Mouse (Mus musculus) lung, postnatal 0 days (tissue): Measurements from ENCODE around the gene Iqce. TPM values are rescaled to one million over a fixed set of nuclear protein-coding genes. Genes with fewer than 3 reads are reported as not detected.

Experiments
- ATAC-seq: fragments of 200-750 bp; cut with Nextera tagmentation; 2 replicates; pipeline ENCODE4 v1.8.0; 2017; ENCODE audit warnings: moderate library complexity
- DNase-seq: peaks from one replicate; pipeline ENCODE4 v3.0.0-alpha.2; 2016; ENCODE audit warnings: low spot score
- H3K27ac ChIP-seq: fragments of 300-500 bp; sonication (generic); 2 replicates; pipeline ENCODE4 v1.5.1; 2014; ENCODE audit warnings: antibody characterized with exemption, mild to moderate bottlenecking, low read length, mixed read lengths
- H3K27me3 ChIP-seq: fragments of 300-500 bp; sonication (generic); replicated peaks from 2 replicates; pipeline ENCODE4 v1.6.1; 2014; ENCODE audit warnings: low read length, mixed read lengths; ENCODE audit not compliant: insufficient read depth
- H3K36me3 ChIP-seq: fragments of 300-500 bp; sonication (generic); 2 replicates; pipeline ENCODE4 v1.6.1; 2014; ENCODE audit warnings: low read length, mixed read lengths; ENCODE audit not compliant: insufficient read depth
- H3K4me1 ChIP-seq: fragments of 300-500 bp; sonication (generic); 2 replicates; pipeline ENCODE4 v1.6.1; 2014; ENCODE audit warnings: antibody characterized with exemption, low read depth, low read length, mixed read lengths; ENCODE audit not compliant: insufficient read depth
- H3K4me2 ChIP-seq: fragments of 300-500 bp; sonication (generic); replicated peaks from 2 replicates; pipeline ENCODE4 v1.6.1; 2014; ENCODE audit warnings: low read depth, mild to moderate bottlenecking, low read length, moderate library complexity, mixed read lengths
- H3K4me3 ChIP-seq: fragments of 300-500 bp; sonication (generic); 2 replicates; pipeline ENCODE4 v1.5.1; 2014; ENCODE audit warnings: low read depth, low read length
- H3K9ac ChIP-seq: fragments of 300-500 bp; sonication (generic); replicated peaks from 2 replicates; pipeline ENCODE4 v1.6.1; 2014; ENCODE audit warnings: low read depth, mild to moderate bottlenecking
- H3K9me3 ChIP-seq: fragments of 300-500 bp; sonication (generic); 2 replicates; pipeline ENCODE4 v1.6.1; 2016; ENCODE audit warnings: low read length, mixed read lengths
- CTCF ChIP-seq: IDR thresholded peaks from 2 replicates; pipeline ENCODE4 v1.5.1; 2016; ENCODE audit warnings: antibody characterized with exemption, mild to moderate bottlenecking
- EP300 ChIP-seq: IDR thresholded peaks from 2 replicates; pipeline ENCODE4 v1.6.1; 2016; ENCODE audit warnings: antibody characterized with exemption, mild to moderate bottlenecking, control low read depth
- WGBS: fragments of 180-500 bp; shearing (Covaris S2); extraction: QIAGEN DNeasy Blood & Tissue Kit; methylation state at CpG from one replicate; pipeline ENCODE4 v1.1.7; 2014; 5-methylcytosine and 5-hydroxymethylcytosine counted together
- polyA plus RNA-seq: library from polyadenylated mRNA; unstranded; fragments of >200 nt; fragmentation: Nextera tagmentation; extraction: Ambion mirVana; gene quantifications from 2 replicates; pipeline ENCODE4 v1.2.1, GENCODE M21; 2015

Gene Iqce
- polyA plus RNA-seq, 1 experiment from 2014 or later = 11.0 TPM

DNA sequence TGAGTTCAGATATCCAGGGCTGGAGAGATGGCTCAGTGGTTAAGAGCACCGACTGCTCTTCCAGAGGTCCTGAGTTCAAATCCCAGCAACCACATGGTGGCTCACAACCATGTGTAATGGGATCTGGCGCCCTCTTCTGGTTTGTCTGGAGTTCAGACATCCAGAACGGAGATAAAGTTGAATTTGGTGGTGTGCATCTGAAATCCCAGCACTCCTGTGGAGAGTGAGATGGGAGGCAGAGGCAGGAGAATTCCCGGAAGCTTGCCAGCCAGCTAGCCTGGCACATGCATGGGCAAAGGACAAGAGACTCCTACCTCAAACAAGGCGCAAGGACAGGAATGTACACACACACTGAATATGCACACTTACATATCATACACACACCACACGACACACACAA lies 57.9 kb downstream of the Iqce start:
- Histone ChIP-seq H3K4me1 (peaks cover 35% of the 10 kb centered on the region), H3K27ac (no peak overlapping the region; the same call in 1 of the 2 replicates), H3K4me3 (no peak overlapping the region), H3K36me3 (no peaks in the 10 kb centered on the region; the same call in 1 of the 2 replicates), H3K9me3 (no peaks in the 10 kb centered on the region), H3K27me3 (no peaks in the 10 kb centered on the region), H3K9ac (no peak overlapping the region), H3K4me2 (no peak overlapping the region)
- TF ChIP-seq CTCF (peak; percentile 49), EP300 (no peak)
- DNase-seq (no peak), ATAC-seq (no peak)
- 80% methylated on average over 6 of the region's 6 CpGs for WGBS

DNA sequence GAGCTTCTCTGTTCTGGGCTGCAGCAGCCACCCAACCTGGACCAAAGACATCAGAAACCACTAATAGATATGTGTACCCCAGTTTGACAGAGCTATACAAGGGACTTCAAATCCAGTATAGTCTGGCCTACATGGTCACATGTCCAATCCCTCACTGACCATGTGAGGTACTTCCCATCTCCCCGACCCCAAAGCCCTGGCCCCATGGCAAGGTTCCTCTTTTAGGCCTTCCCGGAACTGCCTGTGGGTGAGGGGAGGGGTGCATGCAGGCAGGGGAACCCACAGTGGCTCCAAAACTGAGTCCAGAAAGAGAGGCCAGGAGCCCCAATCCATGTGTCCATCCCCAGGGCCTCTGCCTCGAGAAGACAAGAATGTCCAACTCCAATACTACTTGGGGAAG lies 60.1 kb downstream of the Iqce start:
- 0 out of 2 replicates have a peak, but pooled peaks have one; percentile 7 for ATAC-seq
- Histone ChIP-seq H3K4me1 (peaks cover 24% of the 10 kb centered on the region), H3K27ac (no peak overlapping the region), H3K4me3 (no peak overlapping the region), H3K27me3 (no peaks in the 10 kb centered on the region), H3K4me2 (no peak overlapping the region), H3K9me3 (no peaks in the 10 kb centered on the region), H3K36me3 (no peaks in the 10 kb centered on the region; the same call in 1 of the 2 replicates), H3K9ac (no peak overlapping the region)
- TF ChIP-seq CTCF = no peak
- TF ChIP-seq EP300 = no peak
- WGBS = 57% methylated on average over 3 of the region's 3 CpGs
- no peak for DNase-seq

DNA sequence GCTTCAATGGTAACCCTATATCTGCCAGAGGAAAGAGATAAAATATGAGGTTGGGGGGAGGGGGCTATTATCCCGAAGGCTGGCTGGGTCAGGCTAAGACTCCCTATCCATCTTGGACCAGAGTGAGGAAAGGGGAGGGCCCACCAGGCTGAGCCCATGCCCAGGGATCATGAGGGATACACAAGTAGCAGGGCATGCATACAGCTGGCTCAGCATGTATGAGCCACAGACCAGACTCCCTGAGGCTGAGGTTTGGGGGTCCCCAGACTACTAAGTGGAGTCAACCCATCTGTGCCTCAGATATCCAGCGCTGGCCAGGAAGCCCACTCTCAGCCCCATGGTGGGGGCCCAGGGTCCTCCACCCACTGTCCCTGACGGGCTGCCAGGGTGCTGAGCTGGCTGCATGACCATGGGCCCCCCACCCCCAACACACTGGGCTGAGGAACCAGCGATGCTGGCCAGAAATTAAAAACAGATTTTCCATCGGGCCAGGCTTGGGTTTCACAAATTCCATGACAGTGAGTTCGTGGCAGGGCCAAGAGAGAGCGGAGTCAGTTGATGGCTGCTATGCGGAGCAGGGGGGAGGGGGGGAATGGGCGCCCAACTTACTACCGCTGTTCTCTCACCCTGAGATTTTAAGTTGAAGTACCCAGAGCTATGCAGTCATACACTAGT lies 60.8 kb downstream of the Iqce start:
- no peaks in the 10 kb centered on the region for H3K9me3 ChIP-seq
- no peaks in the 10 kb centered on the region for H3K27me3 ChIP-seq
- no peak overlapping the region for H3K4me3 ChIP-seq
- ATAC-seq = peak; percentile 16; the same call in 1 of the 2 replicates
- H3K4me2 ChIP-seq = no peak overlapping the region
- H3K36me3 ChIP-seq = no peaks in the 10 kb centered on the region; the same call in 1 of the 2 replicates
- H3K4me1 ChIP-seq = peaks cover 21% of the 10 kb centered on the region
- TF ChIP-seq EP300 (no peak), CTCF (no peak)
- WGBS = 42% methylated on average over 10 of the region's 10 CpGs
- peak; percentile 65 for DNase-seq
- H3K9ac ChIP-seq = no peak overlapping the region
- H3K27ac ChIP-seq = 0 out of 2 replicates have a peak overlapping the region, but pooled peaks have one; percentile 20

DNA sequence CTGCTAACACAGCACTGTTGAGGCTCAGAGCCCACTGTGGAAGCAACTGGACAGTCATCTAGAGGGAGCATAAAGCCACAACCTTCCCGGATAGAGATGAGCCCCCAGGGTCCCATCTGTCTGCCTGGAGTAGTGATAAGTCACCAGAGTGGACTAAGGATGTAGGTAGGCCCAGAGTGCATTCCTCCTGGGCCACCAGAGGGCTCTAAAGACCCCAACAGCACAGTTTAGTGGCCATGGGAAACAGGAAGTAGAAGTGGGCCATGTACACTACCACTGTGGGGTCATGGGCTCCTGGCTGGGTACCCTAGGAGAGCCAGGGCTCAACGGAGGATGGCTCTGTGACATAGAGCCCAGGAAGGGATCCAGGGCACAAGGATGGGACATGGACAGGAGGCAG lies 61.4 kb downstream of the Iqce start:
- no peak overlapping the region for H3K4me3 ChIP-seq
- no peak for ATAC-seq
- no peak for DNase-seq
- H3K9ac ChIP-seq = no peak overlapping the region
- WGBS = 59% methylated on average over 2 of the region's 2 CpGs
- peaks cover 21% of the 10 kb centered on the region for H3K4me1 ChIP-seq
- H3K27me3 ChIP-seq = no peaks in the 10 kb centered on the region
- H3K4me2 ChIP-seq = no peak overlapping the region
- H3K27ac ChIP-seq = 0 out of 2 replicates have a peak overlapping the region, but pooled peaks have one; percentile 20
- TF ChIP-seq CTCF (peak; percentile 57), EP300 (no peak)
- H3K36me3 ChIP-seq = no peaks in the 10 kb centered on the region; the same call in 1 of the 2 replicates
- H3K9me3 ChIP-seq = no peaks in the 10 kb centered on the region

DNA sequence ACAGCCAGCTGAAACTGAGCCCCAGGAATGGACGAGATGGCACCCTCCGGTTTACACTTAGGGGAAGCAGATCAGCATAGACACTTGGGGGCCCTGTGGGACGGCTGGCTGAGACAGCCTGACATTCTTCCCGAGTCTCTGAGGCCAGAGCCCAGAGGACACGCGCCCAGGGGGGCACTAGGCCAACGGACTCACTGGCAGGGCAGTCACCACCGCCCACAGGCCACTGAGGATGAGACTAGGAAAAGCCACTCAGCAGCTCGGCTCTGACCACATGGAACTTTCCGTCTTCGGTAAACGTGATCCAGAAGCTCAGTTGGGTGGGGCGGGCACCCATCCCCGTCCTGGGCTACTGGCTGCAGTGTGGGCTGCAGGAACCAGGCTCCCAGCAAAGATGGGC lies 62.3 kb downstream of the Iqce start:
- 70% methylated on average over 12 of the region's 14 CpGs for WGBS
- no peak for ATAC-seq
- TF ChIP-seq CTCF (no peak), EP300 (no peak)
- H3K4me1 ChIP-seq = peaks cover 13% of the 10 kb centered on the region
- DNase-seq = no peak
- no peak overlapping the region for H3K9ac ChIP-seq
- H3K27me3 ChIP-seq = no peaks in the 10 kb centered on the region
- no peak overlapping the region for H3K4me2 ChIP-seq
- peaks cover 5% of the 10 kb centered on the region; the same call in 1 of the 2 replicates for H3K36me3 ChIP-seq
- no peak overlapping the region for H3K27ac ChIP-seq
- H3K4me3 ChIP-seq = no peak overlapping the region
- H3K9me3 ChIP-seq = no peaks in the 10 kb centered on the region

DNA sequence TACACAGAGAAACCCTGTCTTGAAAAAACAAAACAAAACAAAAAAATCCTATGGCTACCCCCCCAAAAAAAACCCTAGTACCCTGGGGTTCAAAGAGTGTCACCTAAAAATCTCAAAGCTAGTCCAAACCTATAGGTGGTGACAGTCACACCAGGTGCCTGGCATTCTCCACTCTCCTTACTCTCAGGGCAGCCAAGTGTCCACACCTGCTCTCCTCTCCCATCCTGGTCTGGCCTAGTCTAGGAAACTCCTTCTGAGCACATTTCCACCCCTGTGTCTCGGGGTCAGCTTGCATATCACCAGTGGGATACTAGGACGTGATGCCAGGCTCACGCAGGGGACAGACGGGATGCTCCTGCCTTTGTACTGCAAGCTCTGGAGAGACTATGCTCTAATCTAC lies 62.9 kb downstream of the Iqce start:
- DNase-seq (no peak), ATAC-seq (no peak)
- Histone ChIP-seq H3K4me2 (no peak overlapping the region), H3K4me3 (no peak overlapping the region), H3K27ac (no peak overlapping the region), H3K36me3 (peaks cover 9% of the 10 kb centered on the region; the same call in 1 of the 2 replicates), H3K27me3 (no peaks in the 10 kb centered on the region), H3K4me1 (peaks cover 13% of the 10 kb centered on the region), H3K9me3 (no peaks in the 10 kb centered on the region), H3K9ac (no peak overlapping the region)
- TF ChIP-seq CTCF (no peak), EP300 (no peak)
- 95% methylated on average over 4 of the region's 4 CpGs for WGBS
